Mouse (Mus musculus) gonadal fat pad, adult 2 months (tissue): ENCODE results near the gene Smbd1. TPM values are rescaled to one million over a fixed set of nuclear protein-coding genes. Genes with fewer than 3 reads are reported as not detected.

ENCODE experiments used
- DNase-seq: peaks from one replicate; pipeline ENCODE4 v3.0.0-alpha.2; 2012; ENCODE audit warnings: low read depth
- polyA plus RNA-seq: library from polyadenylated mRNA; depleted of rRNA; stranded (reverse); fragments of >200 nt; gene quantifications from 2 replicates; pipeline ENCODE4 v1.2.3, GENCODE M21; 2012; rRNA removed

Smbd1 gene
- polyA plus RNA-seq, 1 experiment = 32.6 TPM

- DNase-seq = no peak
Measured at GRCm38 (mm10) chr16:32813362-32813761, 3.1 kb upstream of the Smbd1 start.

GRCm38 (mm10) chr16:32812888-32813361, 2.6 kb upstream of the Smbd1 start:
- DNase-seq = no peak

GRCm38 (mm10) chr16:32807408-32808185, 2.7 kb downstream of the Smbd1 start:
- no peak for DNase-seq

- no peak for DNase-seq
Measured at GRCm38 (mm10) chr16:32805151-32805550, 5.1 kb downstream of the Smbd1 start.

GRCm38 (mm10) chr16:32803901-32804300, 6.4 kb downstream of the Smbd1 start:
- DNase-seq = no peak

GRCm38 (mm10) chr16:32803252-32803853, 6.9 kb downstream of the Smbd1 start:
- DNase-seq = no peak

- no peak for DNase-seq
Measured at GRCm38 (mm10) chr16:32797426-32797689, 12.9 kb downstream of the Smbd1 start, which contains the start of gene Muc20. Gene Muc20 (minus strand): TSS chr16:32797435.

GRCm38 (mm10) chr16:32796676-32797425, 13.4 kb downstream of the Smbd1 start:
- no peak for DNase-seq

GRCm38 (mm10) chr16:32795177-32795576, 15.1 kb downstream of the Smbd1 start:
- no peak for DNase-seq

- DNase-seq = no peak
Measured at GRCm38 (mm10) chr16:32790056-32790455, 20.2 kb downstream of the Smbd1 start.

GRCm38 (mm10) chr16:32784840-32785239, 25.4 kb downstream of the Smbd1 start:
- DNase-seq = no peak

- no peak for DNase-seq
Measured at GRCm38 (mm10) chr16:32783324-32784062, 26.8 kb downstream of the Smbd1 start.

GRCm38 (mm10) chr16:32778956-32779355, 31.3 kb downstream of the Smbd1 start:
- DNase-seq = no peak

GRCm38 (mm10) chr16:32776676-32777075, 33.6 kb downstream of the Smbd1 start:
- no peak for DNase-seq

- DNase-seq = no peak
Measured at GRCm38 (mm10) chr16:32766904-32767303, 43.4 kb downstream of the Smbd1 start.

- no peak for DNase-seq
Measured at GRCm38 (mm10) chr16:32764961-32765360, 45.3 kb downstream of the Smbd1 start.

- DNase-seq = no peak
Measured at GRCm38 (mm10) chr16:32764550-32764949, 45.7 kb downstream of the Smbd1 start.

Other genes starting within 250 kb of the Smbd1 start
- gene Tfrc, start 201.6 kb downstream of the Smbd1 start, polyA plus RNA-seq = 10.3 and 11.3 TPM in 2 replicates
- 93.2 and 108 TPM in 2 replicates for gene Tnk2, start 166.6 kb downstream of the Smbd1 start, polyA plus RNA-seq
- 1.4 and 1.8 TPM in 2 replicates for gene Muc4, start 74.6 kb downstream of the Smbd1 start, polyA plus RNA-seq
- gene Muc20, start 13.0 kb downstream of the Smbd1 start, polyA plus RNA-seq = 8.6 and 11.0 TPM in 2 replicates
- 17.1 and 18.7 TPM in 2 replicates for gene Fyttd1, start 67.0 kb upstream of the Smbd1 start, polyA plus RNA-seq
- gene Rubcn, start 67.3 kb upstream of the Smbd1 start, polyA plus RNA-seq = 43.3 and 50.3 TPM in 2 replicates
- 29.9 and 30.0 TPM in 2 replicates for gene Lrch3, start 103.6 kb upstream of the Smbd1 start, polyA plus RNA-seq
- gene Iqcg, start 245.7 kb upstream of the Smbd1 start, polyA plus RNA-seq = 0.63 and 0.81 TPM in 2 replicates
- 364 and 454 TPM in 2 replicates for gene Rpl35a, start 246.0 kb upstream of the Smbd1 start, polyA plus RNA-seq